Mouse (Mus musculus) liver, embryonic 14.5 days (tissue): ENCODE data around the gene Zfp653. TPM values are rescaled to one million over a fixed set of nuclear protein-coding genes. Genes with fewer than 3 reads are reported as not detected.
"Not testable (repeated sequence)": the region's sequence is repeated elsewhere in the genome, so short reads cannot be mapped to it uniquely, and the experiment has no call there.

ENCODE experiments used
- ATAC-seq: fragments of 200-750 bp; cut with Nextera tagmentation; 2 replicates; pipeline ENCODE4 v1.8.0; 2017; ENCODE audit warnings: moderate number of reproducible peaks, mild to moderate bottlenecking, moderate library complexity; ENCODE audit not compliant: insufficient read depth
- DNase-seq, 3 experiments: peaks; one replicate each; pipeline ENCODE4 v3.0.0-alpha.2; 2012 to 2013; ENCODE audit warnings: low read depth in 3 of 3, low spot score in 3 of 3
- H3K27ac ChIP-seq: fragments of 300-500 bp; sonication (generic); 2 replicates; pipeline ENCODE4 v1.5.1; 2014; ENCODE audit warnings: moderate library complexity, mild to moderate bottlenecking, control low read depth, inconsistent platforms
- H3K27me3 ChIP-seq: fragments of 300-500 bp; sonication (generic); 2 replicates; pipeline ENCODE4 v1.6.1; 2014; ENCODE audit warnings: mild to moderate bottlenecking, low read length, moderate library complexity; ENCODE audit not compliant: control insufficient read depth, insufficient read depth
- H3K36me3 ChIP-seq: fragments of 300-500 bp; sonication (generic); replicated peaks from 2 replicates; pipeline ENCODE4 v1.6.1; 2014; ENCODE audit warnings: low read depth; ENCODE audit not compliant: control insufficient read depth, insufficient read depth
- H3K4me1 ChIP-seq, 2 experiments: fragments of 200-500 bp in 1 of 2; fragments of 300-500 bp in 1 of 2; sonication (generic) in 1 of 2; replicated peaks; 2 replicates each; pipeline ENCODE4 v1.6.1; 2012 to 2014; ENCODE audit warnings: antibody characterized with exemption in 1 of 2, inconsistent platforms in 1 of 2, low read length in 1 of 2; ENCODE audit not compliant: control insufficient read depth in 2 of 2, insufficient read depth in 2 of 2
- H3K4me2 ChIP-seq: fragments of 300-500 bp; sonication (generic); 2 replicates; pipeline ENCODE4 v1.6.1; 2014; ENCODE audit warnings: low read depth, mild to moderate bottlenecking, control low read depth, moderate library complexity
- H3K4me3 ChIP-seq, 2 experiments: fragments of 200-500 bp in 1 of 2; fragments of 300-500 bp in 1 of 2; sonication (generic) in 1 of 2; 2 replicates each; pipeline ENCODE4 v1.5.1; 2012 to 2014; ENCODE audit warnings: low read depth in 2 of 2, low read length in 2 of 2, mild to moderate bottlenecking in 2 of 2, control low read depth in 1 of 2, inconsistent platforms in 1 of 2, moderate library complexity in 1 of 2; ENCODE audit not compliant: insufficient read depth in 1 of 2
- H3K9ac ChIP-seq: fragments of 300-500 bp; sonication (generic); replicated peaks from 2 replicates; pipeline ENCODE4 v1.6.1; 2014; ENCODE audit warnings: mild to moderate bottlenecking, control low read depth, moderate library complexity
- H3K9me3 ChIP-seq: fragments of 300-500 bp; sonication (generic); 2 replicates; pipeline ENCODE4 v1.6.1; 2016; ENCODE audit warnings: low read length, mixed read lengths; ENCODE audit not compliant: control insufficient read depth
- CTCF ChIP-seq: IDR thresholded peaks from 2 replicates; pipeline ENCODE4 v1.5.1; 2016; ENCODE audit warnings: antibody characterized with exemption, low read depth, control low read depth
- EP300 ChIP-seq: IDR thresholded peaks from 2 replicates; pipeline ENCODE4 v1.6.1; 2016; ENCODE audit warnings: antibody characterized with exemption, low read depth
- WGBS: fragments of 180-500 bp; shearing (Covaris S2); extraction: QIAGEN DNeasy Blood & Tissue Kit; methylation state at CpG from one replicate; pipeline ENCODE4 v1.1.7; 2014; ENCODE audit not compliant: insufficient replicate concordance; 5-methylcytosine and 5-hydroxymethylcytosine counted together
- polyA plus RNA-seq, 2 experiments: library from polyadenylated mRNA; depleted of rRNA in 1 of 2; stranded (reverse) in 1 of 2; unstranded in 1 of 2; fragments of >200 nt; fragmentation: Nextera tagmentation in 1 of 2; extraction: Ambion mirVana in 1 of 2; gene quantifications; 2 replicates each; pipeline versions ENCODE4 v1.2.1 to v1.2.3; 2012 to 2014

Zfp653 gene
- polyA plus RNA-seq, 2 experiments, result 2.4 to 8.0 TPM

DNA sequence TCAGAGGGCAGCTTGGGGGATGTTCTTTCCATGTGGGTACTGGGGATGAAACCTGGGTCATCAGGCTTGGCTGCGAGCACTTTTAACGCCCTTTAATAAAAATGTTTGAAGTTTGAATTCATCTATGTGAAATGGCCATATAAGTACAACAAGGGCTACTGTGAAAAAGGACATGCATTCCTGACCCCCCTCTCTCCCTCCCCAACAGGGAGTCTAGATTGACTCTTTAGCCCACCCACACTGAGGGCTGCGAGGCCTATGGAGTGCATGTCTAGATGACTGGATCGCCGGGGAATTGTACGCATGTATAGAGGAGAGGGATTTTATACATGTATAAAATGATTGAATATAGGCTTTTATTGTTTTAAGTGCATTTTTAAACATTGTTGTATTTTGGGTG lies 14.8 kb upstream of the Zfp653 start:
- WGBS, result 91% methylated on average over 6 of the region's 6 CpGs
- Histone ChIP-seq H3K4me2 (peak overlapping the region; percentile 81), H3K9me3 (no peaks in the 10 kb centered on the region), H3K36me3 (no peaks in the 10 kb centered on the region), H3K4me3 (peak overlapping the region; percentile 70 to 79), H3K27ac (peak overlapping the region; percentile 29; the same call in 1 of the 2 replicates), H3K9ac (peak overlapping the region; percentile 85), H3K27me3 (no peaks in the 10 kb centered on the region), H3K4me1 (peaks cover 0 to 5% of the 10 kb centered on the region in 2 experiments; a peak in 3 of 4 replicates)
- ATAC-seq (no peak), DNase-seq (no peak)
- TF ChIP-seq CTCF, result no peak
- no peak for TF ChIP-seq EP300

- DNase-seq (peak; percentile 94 to 96 (median 96)), ATAC-seq (peak; percentile 99)
- Histone ChIP-seq H3K9me3 (no peaks in the 10 kb centered on the region), H3K27ac (peak within 1 kb of the TSS; percentile 29), H3K36me3 (no peaks in the 10 kb centered on the region), H3K4me1 (peaks cover 0 to 5% of the 10 kb centered on the region in 2 experiments; a peak in 3 of 4 replicates), H3K27me3 (no peaks in the 10 kb centered on the region), H3K4me3 (peak within 1 kb of the TSS; percentile 70 to 79), H3K9ac (peak within 1 kb of the TSS; percentile 85), H3K4me2 (peak within 1 kb of the TSS; percentile 81)
- under 1% methylated on average over 48 of the region's 48 CpGs for WGBS
- TF ChIP-seq EP300, result no peak
- TF ChIP-seq CTCF, result no peak
These were observed 14.1 kb upstream of the Zfp653 start, which contains the start of gene Ecsit for GRCm38 (mm10) chr9:22085022-22085834. Gene Ecsit, minus strand, starts transcription at chr9:22085438.

GRCm38 (mm10) chr9:22084667-22085021 lies 13.5 kb upstream of the Zfp653 start:
- peak overlapping the region; percentile 85 for H3K9ac ChIP-seq
- H3K9me3 ChIP-seq, result no peaks in the 10 kb centered on the region
- H3K4me1 ChIP-seq, result peaks cover 0 to 5% of the 10 kb centered on the region in 2 experiments; a peak in 3 of 4 replicates
- WGBS, result 28% methylated on average over 4 of the region's 4 CpGs
- TF ChIP-seq CTCF (no peak), EP300 (no peak)
- H3K27me3 ChIP-seq, result no peaks in the 10 kb centered on the region
- H3K4me2 ChIP-seq, result peak overlapping the region; percentile 81
- no peaks in the 10 kb centered on the region for H3K36me3 ChIP-seq
- ATAC-seq, result no peak
- H3K4me3 ChIP-seq, result peak overlapping the region; percentile 70 to 79
- DNase-seq, result no peak
- no peak overlapping the region for H3K27ac ChIP-seq

DNA sequence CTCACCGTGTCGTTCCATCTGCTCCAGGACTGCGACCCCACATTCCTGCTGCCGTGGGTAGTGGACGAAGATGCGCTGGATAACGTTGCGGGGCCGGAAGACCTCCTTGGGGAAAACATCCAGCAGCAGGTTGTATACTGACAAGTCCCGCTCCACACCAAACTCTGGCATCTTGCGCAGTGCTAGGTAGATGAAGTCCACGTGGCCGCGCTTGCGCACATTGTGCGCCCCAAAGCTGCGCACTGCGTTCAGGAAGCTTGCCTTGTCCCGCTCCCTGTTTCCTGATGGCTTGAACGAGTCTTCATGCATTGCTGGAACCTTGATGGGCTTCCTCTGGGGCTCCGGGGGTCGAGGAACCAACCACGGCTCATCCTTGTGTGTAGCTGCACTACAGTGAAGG lies 5.0 kb upstream of the Zfp653 start:
- no peak overlapping the region for H3K27ac ChIP-seq
- H3K36me3 ChIP-seq, result no peaks in the 10 kb centered on the region; the same call in 1 of the 2 replicates
- ATAC-seq (no peak), DNase-seq (no peak)
- no peak overlapping the region for H3K4me3 ChIP-seq
- no peak for TF ChIP-seq EP300
- TF ChIP-seq CTCF, result no peak
- 90% methylated on average over 23 of the region's 23 CpGs for WGBS
- no peaks in the 10 kb centered on the region for H3K27me3 ChIP-seq
- no peak overlapping the region for H3K4me2 ChIP-seq
- H3K9ac ChIP-seq, result no peak overlapping the region
- no peaks in the 10 kb centered on the region for H3K9me3 ChIP-seq
- no peaks in the 10 kb centered on the region; a peak in 1 of 4 replicates for H3K4me1 ChIP-seq

DNA sequence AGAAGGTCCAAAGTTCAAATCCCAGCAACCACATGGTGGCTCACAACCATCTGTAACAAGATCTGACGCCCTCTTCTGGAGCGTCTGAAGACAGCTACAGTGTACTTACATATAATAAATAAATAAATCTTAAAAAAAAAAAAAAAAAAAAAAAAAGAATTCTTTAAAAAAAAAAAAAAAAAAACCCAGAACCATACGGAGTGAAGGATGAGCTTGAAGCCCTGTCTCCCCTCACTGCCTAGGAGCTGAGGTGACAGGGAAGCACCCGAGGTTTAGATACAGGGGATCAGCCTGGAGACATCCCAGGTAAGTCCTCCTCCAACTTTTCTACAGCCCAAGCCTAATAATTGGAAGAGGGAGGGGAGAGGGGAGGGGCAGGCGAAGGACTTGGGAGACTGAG lies 4.6 kb upstream of the Zfp653 start:
- not testable (repeated sequence) for DNase-seq, H3K4me1 ChIP-seq, H3K36me3 ChIP-seq, H3K27me3 ChIP-seq, H3K9me3 ChIP-seq, H3K4me2 ChIP-seq, H3K27ac ChIP-seq, H3K4me3 ChIP-seq, H3K9ac ChIP-seq, ATAC-seq
- 70% methylated on average over 5 of the region's 5 CpGs for WGBS
